Mouse (Mus musculus): ENCODE data around the gene Gucy2d. TPM values are rescaled to one million over a fixed set of nuclear protein-coding genes. Genes with fewer than 3 reads are reported as not detected.

The Gucy2d gene
- total RNA-seq, 2 experiments from 2014 or later: 0.15 TPM; not detected in 1

- DNase-seq: no peak
Measured at GRCm38 (mm10) chr7:98490328-98490727, 50.1 kb downstream of the Gucy2d start.

GRCm38 (mm10) chr7:98490911-98491310, 50.7 kb downstream of the Gucy2d start:
- DNase-seq: no peak

GRCm38 (mm10) chr7:98491451-98492200, 51.4 kb downstream of the Gucy2d start:
- DNase-seq: no peak

GRCm38 (mm10) chr7:98492331-98492730, 52.1 kb downstream of the Gucy2d start:
- DNase-seq: no peak

DNA sequence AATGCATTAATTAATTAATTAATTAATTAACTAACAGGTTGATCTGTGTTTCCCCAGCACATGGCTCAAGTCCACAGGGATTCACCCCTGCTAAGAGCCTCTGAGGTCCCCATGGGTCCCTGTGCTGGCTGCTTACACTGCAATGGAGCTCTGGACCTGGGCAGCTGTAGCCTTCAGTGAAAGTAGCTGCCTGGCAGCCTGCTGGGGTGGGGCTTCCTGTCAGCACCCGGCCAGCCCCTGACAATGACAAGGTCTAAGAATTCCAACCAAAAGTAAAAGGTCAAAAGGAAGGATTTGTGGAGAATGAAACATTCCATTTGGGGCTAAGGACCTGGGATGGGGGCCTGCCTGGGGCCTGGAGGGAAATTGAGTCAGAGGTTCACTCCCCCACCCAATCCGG, 53.1 kb downstream of the Gucy2d start:
- DNase-seq: no peak

DNA sequence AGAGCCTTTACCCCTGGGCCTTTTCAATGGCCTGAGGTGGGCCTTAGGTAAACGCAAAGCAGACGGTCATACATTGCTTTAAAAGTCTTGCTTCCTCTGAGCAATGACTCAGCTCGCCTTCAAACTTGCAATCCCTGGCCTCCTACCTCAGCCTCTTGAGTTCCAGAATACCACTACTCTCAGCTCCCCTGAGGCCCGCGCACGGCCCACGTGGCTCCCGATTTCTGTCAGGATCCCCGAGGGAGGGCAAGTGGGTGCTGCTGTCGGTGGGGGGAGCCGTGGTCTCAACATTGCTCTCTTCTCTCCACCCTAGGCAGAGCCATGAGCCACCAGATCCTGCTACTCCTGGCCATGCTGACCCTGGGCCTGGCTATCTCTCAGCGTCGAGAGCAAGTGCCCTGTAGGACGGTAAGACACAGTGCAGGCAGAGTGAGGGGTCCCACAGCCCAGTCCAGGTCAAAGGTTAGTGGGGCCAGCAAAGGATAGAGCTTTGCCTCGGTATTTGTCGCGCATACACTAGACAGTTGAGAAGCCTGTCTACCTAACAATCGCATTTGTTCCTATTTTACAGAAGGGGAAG, 53.8 kb downstream of the Gucy2d start:
- no peak for DNase-seq

- DNase-seq: no peak
Measured at GRCm38 (mm10) chr7:98495591-98495990, 55.4 kb downstream of the Gucy2d start.

DNA sequence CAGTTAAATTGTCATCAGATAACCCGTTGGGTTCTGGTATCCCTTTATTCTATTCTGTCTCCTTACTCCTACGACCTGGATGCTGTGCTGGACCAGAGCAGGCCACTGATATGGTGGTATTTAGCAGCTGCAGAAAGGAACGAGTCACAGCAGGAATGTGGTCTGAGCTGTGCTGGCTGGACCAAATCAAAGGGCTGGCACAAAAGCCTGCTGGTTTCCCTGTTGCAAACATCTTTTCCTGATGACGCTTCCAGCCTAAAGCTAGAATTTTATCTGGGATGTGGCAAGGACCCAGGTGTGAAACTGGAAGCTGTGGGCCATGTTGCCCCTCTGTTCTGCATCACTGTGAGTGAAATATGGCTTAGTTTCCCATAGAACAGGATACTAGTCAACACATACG, 57.2 kb downstream of the Gucy2d start:
- DNase-seq: no peak

DNA sequence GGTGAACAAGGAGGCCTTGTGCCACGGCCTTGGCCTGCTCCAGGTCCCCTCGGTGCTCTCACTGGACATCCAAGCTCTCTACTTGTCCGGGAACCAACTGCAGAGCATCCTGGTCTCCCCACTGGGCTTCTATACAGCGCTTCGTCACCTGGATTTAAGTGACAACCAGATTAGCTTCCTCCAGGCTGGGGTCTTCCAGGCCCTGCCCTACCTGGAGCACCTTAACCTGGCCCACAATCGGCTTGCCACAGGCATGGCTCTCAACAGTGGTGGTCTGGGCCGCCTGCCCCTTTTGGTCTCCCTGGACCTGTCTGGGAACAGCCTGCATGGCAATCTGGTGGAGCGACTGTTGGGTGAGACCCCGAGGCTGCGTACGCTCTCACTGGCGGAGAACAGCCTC, 57.9 kb downstream of the Gucy2d start:
- no peak for DNase-seq

DNA sequence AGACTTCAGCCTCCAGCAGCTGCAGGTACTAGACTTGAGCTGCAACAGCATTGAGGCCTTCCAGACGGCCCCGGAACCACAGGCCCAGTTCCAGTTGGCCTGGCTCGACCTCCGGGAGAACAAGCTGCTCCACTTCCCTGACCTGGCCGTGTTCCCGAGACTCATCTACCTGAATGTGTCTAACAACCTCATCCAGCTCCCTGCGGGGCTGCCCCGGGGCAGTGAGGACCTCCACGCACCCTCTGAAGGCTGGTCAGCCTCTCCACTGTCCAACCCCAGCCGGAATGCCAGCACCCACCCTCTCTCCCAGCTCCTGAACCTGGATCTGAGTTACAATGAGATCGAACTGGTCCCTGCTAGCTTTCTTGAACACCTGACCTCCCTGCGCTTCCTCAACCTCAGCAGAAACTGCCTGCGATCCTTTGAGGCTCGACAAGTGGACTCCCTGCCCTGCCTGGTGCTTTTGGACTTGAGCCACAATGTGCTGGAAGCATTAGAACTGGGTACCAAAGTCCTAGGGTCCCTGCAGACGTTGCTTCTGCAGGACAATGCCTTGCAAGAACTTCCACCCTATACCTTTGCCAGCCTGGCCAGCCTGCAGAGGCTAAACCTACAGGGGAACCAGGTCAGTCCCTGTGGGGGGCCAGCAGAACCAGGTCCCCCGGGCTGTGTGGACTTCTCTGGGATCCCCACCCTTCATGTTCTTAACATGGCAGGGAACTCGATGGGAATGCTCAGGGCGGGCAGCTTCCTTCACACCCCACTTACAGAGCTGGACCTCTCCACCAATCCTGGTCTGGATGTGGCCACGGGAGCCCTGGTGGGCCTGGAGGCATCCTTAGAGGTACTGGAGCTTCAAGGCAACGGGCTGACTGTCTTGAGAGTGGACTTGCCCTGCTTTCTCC, 58.7 kb downstream of the Gucy2d start:
- DNase-seq: no peak

- peak; percentile 45 for DNase-seq
Measured at GRCm38 (mm10) chr7:98499561-98500292, 59.5 kb downstream of the Gucy2d start.

- DNase-seq: peak; percentile 81
Measured at GRCm38 (mm10) chr7:98500470-98500869, 60.3 kb downstream of the Gucy2d start.

GRCm38 (mm10) chr7:98501078-98501477, 60.9 kb downstream of the Gucy2d start:
- no peak for DNase-seq

DNA sequence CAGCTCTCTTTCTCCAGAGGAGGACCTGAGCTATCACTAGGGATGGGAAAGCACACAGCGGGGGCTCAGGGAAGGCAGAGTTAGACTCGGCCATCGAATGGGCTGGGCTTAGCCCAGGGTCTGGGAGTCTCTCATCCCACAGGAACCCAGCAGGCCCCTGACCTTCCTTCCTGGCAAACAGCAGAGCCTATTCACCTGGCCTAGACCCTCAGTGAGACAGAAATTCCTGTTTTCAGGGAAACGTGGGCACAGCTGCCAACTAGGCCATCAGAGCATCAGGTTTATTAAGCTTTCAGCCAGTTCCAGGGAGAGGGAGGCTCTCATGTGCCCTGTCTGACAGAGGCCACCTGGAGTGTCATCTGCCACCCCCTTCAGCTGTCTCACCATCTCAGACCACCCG, 62.7 kb downstream of the Gucy2d start:
- DNase-seq: no peak

- peak; percentile 58 for DNase-seq
Measured at GRCm38 (mm10) chr7:98503951-98504647, 63.9 kb downstream of the Gucy2d start.

- peak; percentile 64 for DNase-seq
Measured at GRCm38 (mm10) chr7:98504726-98505314, 64.6 kb downstream of the Gucy2d start.

GRCm38 (mm10) chr7:98505664-98506063, 65.4 kb downstream of the Gucy2d start:
- DNase-seq: no peak

DNA sequence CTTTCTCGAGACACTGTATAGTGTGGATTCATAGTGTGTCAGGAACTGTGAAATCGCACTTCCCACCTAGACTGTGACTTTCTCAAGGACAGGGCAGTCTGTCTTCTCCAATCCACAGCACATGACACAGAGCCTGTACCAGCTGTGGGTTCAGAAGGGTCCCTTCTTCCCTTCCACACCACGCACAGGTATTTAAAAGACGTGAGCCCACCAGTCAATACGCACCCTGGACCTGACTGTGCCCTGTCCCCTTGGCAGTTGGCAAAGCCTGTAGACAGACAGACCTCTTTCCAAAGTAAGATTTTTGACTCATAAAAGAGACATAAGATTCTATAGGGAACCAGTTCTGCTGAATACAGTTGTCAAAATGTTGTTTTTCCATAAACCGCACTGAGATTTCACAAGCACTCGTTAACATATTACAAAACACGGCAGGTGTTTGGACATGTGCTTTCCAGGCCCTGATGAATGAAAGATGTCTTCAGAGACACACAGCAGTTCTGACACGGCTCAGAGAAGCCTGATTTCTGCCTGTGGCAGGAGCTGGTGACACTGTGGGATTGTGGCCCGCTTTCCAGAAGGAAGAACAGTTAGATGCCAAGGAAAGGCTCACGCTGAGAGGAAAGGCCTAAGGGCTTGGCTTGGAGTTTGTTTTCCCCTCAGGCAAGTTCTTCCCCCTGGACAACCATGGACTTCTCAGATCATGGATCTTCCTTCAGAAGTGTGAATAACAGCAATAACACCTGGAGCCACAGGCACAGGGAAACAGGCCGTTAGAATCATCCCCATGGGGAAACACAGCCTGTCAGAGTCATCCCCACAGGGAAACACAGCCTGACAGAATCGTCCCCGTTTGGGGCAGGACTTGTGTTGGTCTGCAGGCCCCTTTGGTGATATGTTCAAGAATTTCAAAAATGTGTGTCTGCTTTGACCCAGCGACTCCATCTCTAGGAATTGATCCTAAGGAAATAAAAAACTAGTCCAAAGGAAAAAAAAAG, 71.0 kb downstream of the Gucy2d start:
- DNase-seq: no peak

DNA sequence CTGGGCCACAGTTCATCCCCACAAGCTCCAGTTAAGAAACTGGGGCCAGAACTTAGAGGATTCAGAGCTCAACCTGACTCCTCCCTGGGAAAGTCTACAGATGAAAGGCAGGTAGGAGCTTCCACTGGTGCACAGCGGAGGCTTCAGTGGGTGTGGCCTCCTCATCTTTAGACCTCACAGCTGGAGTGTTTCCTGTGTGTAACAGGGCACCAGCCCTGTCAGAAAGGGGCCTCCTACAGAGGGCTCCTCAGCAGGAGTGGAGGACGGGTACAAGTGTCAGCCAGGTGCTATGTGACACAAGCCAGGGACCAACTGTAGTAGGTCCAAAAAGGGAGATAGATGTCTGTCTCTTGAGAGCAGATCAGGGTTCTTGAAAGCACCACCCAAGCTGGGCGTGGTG, 73.0 kb downstream of the Gucy2d start:
- no peak for DNase-seq

- DNase-seq: no peak
Measured at GRCm38 (mm10) chr7:98522576-98522975, 82.4 kb downstream of the Gucy2d start.
